In genomic region chr10:115708623-115709022, GRCm38 (mm10) we compare ENCODE assay signal across 12 mouse cellular contexts.
DNase-seq lines count a peak whose midpoint lies in the region; ATAC-seq and TF ChIP-seq lines count a peak whose summit lies in the region.
"Had no signal": no experiment of that assay in that cellular context is flagged by ENCODE, and none has a peak within 500 bp of the region (broad histone marks: within the 10 kb centered on the region; RNA-seq: fewer than 3 reads in every experiment).

No protein-coding gene starts in this region.

- TF ChIP-seq CTCF in kidney, postnatal 0 days (IDR thresholded peaks at IDR 0.05; ENCODE audit: low read depth), result no peak

- H3K4me1 ChIP-seq in kidney, postnatal 0 days (replicated peaks; ENCODE audit: insufficient read depth, low read length), result no peaks in the 10 kb centered on the region
- no peaks in the 10 kb centered on the region for H3K4me1 ChIP-seq in embryonic facial prominence, embryonic 11.5 days (ENCODE audit: control insufficient read depth, insufficient read depth, low read length)
- peaks cover 3% of the 10 kb centered on the region for H3K4me1 ChIP-seq in limb, embryonic 14.5 days (ENCODE audit: control insufficient read depth, insufficient read depth, low read length)
- no peaks in the 10 kb centered on the region for H3K4me1 ChIP-seq in hindbrain, embryonic 12.5 days
- H3K4me1 ChIP-seq: heart, embryonic 10.5 days had no signal

- TF ChIP-seq POLR2A in limb, embryonic 14.5 days (IDR thresholded peaks at IDR 0.05; ENCODE audit: borderline replicate concordance, extremely low read depth, insufficient read depth, insufficient read length), result no peak

- no peak overlapping the region for H3K27ac ChIP-seq in kidney, postnatal 0 days
- no peak overlapping the region for H3K27ac ChIP-seq in embryonic facial prominence, embryonic 11.5 days (replicated peaks; ENCODE audit: low read depth, low read length)
- H3K27ac ChIP-seq in limb, embryonic 14.5 days (replicated peaks; ENCODE audit: low read depth, low read length), result no peak overlapping the region
- no peak overlapping the region for H3K27ac ChIP-seq in hindbrain, embryonic 12.5 days
- H3K27ac ChIP-seq: heart, embryonic 10.5 days had no signal

- H3K4me2 ChIP-seq in kidney, postnatal 0 days (ENCODE audit: low read length), result peak overlapping the region; percentile 8; the same call in 1 of the 2 replicates
- no peak overlapping the region for H3K4me2 ChIP-seq in embryonic facial prominence, embryonic 11.5 days (ENCODE audit: low read depth, low read length)
- peak overlapping the region; percentile 35 for H3K4me2 ChIP-seq in limb, embryonic 14.5 days (replicated peaks; ENCODE audit: low read depth, low read length, severe bottlenecking)
- no peak overlapping the region for H3K4me2 ChIP-seq in hindbrain, embryonic 12.5 days (replicated peaks)

- no peaks in the 10 kb centered on the region for H3K27me3 ChIP-seq in kidney, postnatal 0 days (ENCODE audit: insufficient read depth, low read length)
- no peaks in the 10 kb centered on the region for H3K27me3 ChIP-seq in embryonic facial prominence, embryonic 11.5 days (ENCODE audit: control insufficient read depth, insufficient read depth, low read length)
- no peaks in the 10 kb centered on the region for H3K27me3 ChIP-seq in limb, embryonic 14.5 days (ENCODE audit: control insufficient read depth, insufficient read depth, low read length)
- H3K27me3 ChIP-seq in hindbrain, embryonic 12.5 days, result no peaks in the 10 kb centered on the region

- H3K36me3 ChIP-seq in kidney, postnatal 0 days (ENCODE audit: insufficient read depth, low read length), result no peaks in the 10 kb centered on the region
- no peaks in the 10 kb centered on the region for H3K36me3 ChIP-seq in embryonic facial prominence, embryonic 11.5 days (replicated peaks; ENCODE audit: control insufficient read depth, insufficient read depth, low read depth, low read length)
- H3K36me3 ChIP-seq in limb, embryonic 14.5 days (ENCODE audit: control insufficient read depth, insufficient read depth, low read length), result no peaks in the 10 kb centered on the region
- no peaks in the 10 kb centered on the region for H3K36me3 ChIP-seq in hindbrain, embryonic 12.5 days
- H3K36me3 ChIP-seq: heart, embryonic 10.5 days had no signal

- H3K9me3 ChIP-seq in kidney, postnatal 0 days (replicated peaks; ENCODE audit: low read length), result no peaks in the 10 kb centered on the region
- no peaks in the 10 kb centered on the region for H3K9me3 ChIP-seq in embryonic facial prominence, embryonic 11.5 days (replicated peaks; ENCODE audit: control insufficient read depth, low read length)
- H3K9me3 ChIP-seq in limb, embryonic 14.5 days (ENCODE audit: control insufficient read depth, low read length), result no peaks in the 10 kb centered on the region
- no peaks in the 10 kb centered on the region for H3K9me3 ChIP-seq in hindbrain, embryonic 12.5 days (replicated peaks)
- H3K9me3 ChIP-seq: heart, embryonic 10.5 days had no signal

- DNase-seq in embryo, embryonic 10 days (ENCODE audit: low spot score), result peak; percentile 15
- DNase-seq in embryo, embryonic 9.5 days (ENCODE audit: extremely low spot score), result no peak
- no peak for DNase-seq in kidney, postnatal 0 days (ENCODE audit: low spot score)
- no peak for DNase-seq in kidney, postnatal 10 days
- peak; percentile 69 for DNase-seq in embryonic facial prominence, embryonic 11.5 days (ENCODE audit: low spot score)
- DNase-seq in limb, embryonic 14.5 days (ENCODE audit: low spot score), result peak; percentile 21
- DNase-seq: adrenal gland, postnatal 14 days; thymus, adult 18-20 months had no signal

- H3K4me3 ChIP-seq in kidney, postnatal 0 days (replicated peaks; ENCODE audit: low read depth, low read length), result no peak overlapping the region
- no peak overlapping the region for H3K4me3 ChIP-seq in embryonic facial prominence, embryonic 11.5 days (ENCODE audit: low read depth, low read length)
- H3K4me3 ChIP-seq in limb, embryonic 14.5 days (replicated peaks; ENCODE audit: low read length), result no peak overlapping the region
- H3K4me3 ChIP-seq in hindbrain, embryonic 12.5 days, result no peak overlapping the region
- H3K4me3 ChIP-seq: heart, embryonic 10.5 days; myocyte had no signal

- ATAC-seq in kidney, postnatal 0 days (replicated peaks; ENCODE audit: low FRiP score, low read depth), result no peak
- ATAC-seq in embryonic facial prominence, embryonic 11.5 days (replicated peaks; ENCODE audit: insufficient number of reproducible peaks, low FRiP score, low TSS enrichment, low read depth), result no peak
- ATAC-seq in limb, embryonic 14.5 days (ENCODE audit: low FRiP score, low read depth), result peak; percentile 41; the same call in 1 of the 2 replicates
- no peak for ATAC-seq in hindbrain, embryonic 12.5 days (ENCODE audit: low FRiP score)
- ATAC-seq in erythroid progenitor cell, adult 5-6 weeks (replicated peaks; ENCODE audit: low FRiP score, poor library complexity, severe bottlenecking), result no peak

- H3K9ac ChIP-seq in kidney, postnatal 0 days (ENCODE audit: low read depth, low read length), result no peak overlapping the region
- no peak overlapping the region for H3K9ac ChIP-seq in embryonic facial prominence, embryonic 11.5 days (replicated peaks; ENCODE audit: low read length)
- H3K9ac ChIP-seq in limb, embryonic 14.5 days (ENCODE audit: low read depth, low read length, severe bottlenecking), result no peak overlapping the region
- no peak overlapping the region for H3K9ac ChIP-seq in hindbrain, embryonic 12.5 days

- 48% methylated on average over 14 of the region's 14 CpGs for WGBS in kidney, postnatal 0 days
- 32% methylated on average over 14 of the region's 14 CpGs for WGBS in embryonic facial prominence, embryonic 11.5 days
- WGBS in limb, embryonic 14.5 days, result 15% methylated on average over 14 of the region's 14 CpGs
- 68% methylated on average over 14 of the region's 14 CpGs for WGBS in hindbrain, embryonic 12.5 days

Comparison
In these comparisons a context has a peak if more than half of its experiments do, and no peak if none do; other contexts are left out.
1. DNase-seq: peak in embryo, embryonic 10 days (single experiment), embryonic facial prominence, embryonic 11.5 days (single experiment) and limb, embryonic 14.5 days (single experiment); none in embryo, embryonic 9.5 days (single experiment), kidney, postnatal 0 days (single experiment) and kidney, postnatal 10 days (single experiment).
2. H3K4me2 ChIP-seq: peak in kidney, postnatal 0 days (single experiment) and limb, embryonic 14.5 days (single experiment); none in embryonic facial prominence, embryonic 11.5 days (single experiment) and hindbrain, embryonic 12.5 days (single experiment).